Mouse (Mus musculus) MEL (cell line): ENCODE measurements around the gene Shisa8.

Experiments used
- CHD1 ChIP-seq: IDR thresholded peaks from 2 replicates; pipeline ENCODE4 v1.6.1; 2012; ENCODE audit warnings: low read depth, mild to moderate bottlenecking, inconsistent platforms, low read length, improper control_type of control experiment
- CTCF ChIP-seq, 3 experiments: IDR thresholded peaks in 2 of 3; conservative IDR thresholded peaks in 1 of 3; 2 replicates each; pipeline ENCODE4 v1.5.1; 2011 to 2012; ENCODE audit warnings: low read length in 3 of 3, low read depth in 2 of 3, mild to moderate bottlenecking in 2 of 3, improper control_type of control experiment in 1 of 3, inconsistent platforms in 1 of 3, mixed read lengths in 1 of 3, moderate library complexity in 1 of 3; ENCODE audit not compliant: control insufficient read depth in 1 of 3, insufficient read depth in 1 of 3, poor library complexity in 1 of 3, severe bottlenecking in 1 of 3
- EP300 ChIP-seq, 2 experiments: IDR thresholded peaks; 2 replicates each; pipeline ENCODE4 v1.6.1; 2011; ENCODE audit warnings: improper control_type of control experiment in 2 of 2, low read length in 2 of 2, low read depth in 1 of 2, mild to moderate bottlenecking in 1 of 2
- GABPA ChIP-seq: IDR thresholded peaks from 2 replicates; pipeline ENCODE4 v1.6.1; 2012; ENCODE audit warnings: low read depth, mild to moderate bottlenecking, inconsistent platforms, low read length, improper control_type of control experiment, moderate library complexity
- HCFC1 ChIP-seq: IDR thresholded peaks from 2 replicates; pipeline ENCODE4 v1.6.1; 2012; ENCODE audit warnings: low read depth, mild to moderate bottlenecking, inconsistent platforms, low read length, improper control_type of control experiment, moderate library complexity
- MXI1 ChIP-seq: IDR thresholded peaks from 2 replicates; pipeline ENCODE4 v1.6.1; 2011; ENCODE audit warnings: mild to moderate bottlenecking, low read depth, low read length, improper control_type of control experiment
- SMC3 ChIP-seq: IDR thresholded peaks from 2 replicates; pipeline ENCODE4 v1.6.1; 2011; ENCODE audit warnings: low read depth, low read length, improper control_type of control experiment
- ZKSCAN1 ChIP-seq: IDR thresholded peaks from 2 replicates; pipeline ENCODE4 v1.6.1; 2012; ENCODE audit warnings: low read depth, mild to moderate bottlenecking, inconsistent platforms, low read length, improper control_type of control experiment, moderate library complexity

GRCm38 (mm10) chr15:82209295-82210050 is 3.1 kb downstream of the Shisa8 start:
- TF ChIP-seq GABPA (no peak), CTCF (IDR thresholded peaks at IDR 0.05 in 2 of 3, conservative IDR thresholded peaks at IDR 0.05 in 1 of 3; ENCODE audit: control insufficient read depth in 1 of 3, insufficient read depth in 1 of 3, low read depth in 2 of 3, low read length in 3 of 3, poor library complexity in 1 of 3, severe bottlenecking in 1 of 3) (no peak), EP300 (IDR thresholded peaks at IDR 0.05; ENCODE audit: low read depth in 1 of 2, low read length in 2 of 2) (no peak), ZKSCAN1 (no peak), CHD1 (no peak), SMC3 (no peak), HCFC1 (no peak), MXI1 (no peak)
